Mouse (Mus musculus): ENCODE data around the gene Ints1.

Ints1 gene

GRCm38 (mm10) chr5:139718540-139718939 is 56.9 kb downstream of the Ints1 start:
- DNase-seq (ENCODE audit: low spot score), result no peak

DNA sequence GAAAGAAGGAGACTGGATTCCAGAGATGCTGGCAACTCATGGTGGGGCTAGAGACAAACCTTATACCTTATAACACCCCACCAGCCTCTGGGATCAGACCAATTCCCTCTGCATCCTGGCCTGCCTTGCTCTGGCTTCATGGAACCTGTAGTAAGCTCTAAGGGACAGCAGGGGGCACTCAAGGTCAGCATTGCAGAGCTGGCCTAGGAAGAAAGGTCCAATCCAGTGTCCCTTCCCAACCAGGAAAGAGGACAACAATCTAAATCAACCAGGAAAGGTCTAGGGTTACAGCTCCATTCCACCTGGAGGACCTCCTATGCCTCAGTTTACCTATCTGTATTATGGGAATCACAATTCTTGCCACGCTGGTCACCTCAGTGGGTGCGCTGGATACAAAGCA is 57.8 kb downstream of the Ints1 start:
- peak; percentile 80 for DNase-seq (ENCODE audit: low spot score)

DNA sequence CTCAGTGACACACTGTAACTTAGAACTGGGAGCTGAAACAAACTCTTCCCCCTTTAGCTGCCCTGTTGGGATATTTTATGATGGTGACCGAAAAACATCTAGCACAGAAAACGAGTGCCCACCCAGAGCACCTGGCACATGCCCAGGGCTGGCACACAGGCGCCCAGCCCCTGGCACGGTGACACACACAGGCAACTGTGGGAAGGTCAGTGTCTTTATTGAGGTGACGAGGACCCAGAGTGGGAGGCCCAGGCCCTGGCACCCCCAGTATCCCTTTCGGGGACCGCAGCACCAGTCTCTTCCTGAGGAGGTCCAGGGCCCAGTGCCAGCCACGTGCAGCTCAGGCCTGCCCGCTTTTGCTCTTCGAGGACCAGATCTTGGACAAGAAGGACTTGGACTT is 69.0 kb downstream of the Ints1 start:
- DNase-seq (ENCODE audit: low spot score), result no peak

DNA sequence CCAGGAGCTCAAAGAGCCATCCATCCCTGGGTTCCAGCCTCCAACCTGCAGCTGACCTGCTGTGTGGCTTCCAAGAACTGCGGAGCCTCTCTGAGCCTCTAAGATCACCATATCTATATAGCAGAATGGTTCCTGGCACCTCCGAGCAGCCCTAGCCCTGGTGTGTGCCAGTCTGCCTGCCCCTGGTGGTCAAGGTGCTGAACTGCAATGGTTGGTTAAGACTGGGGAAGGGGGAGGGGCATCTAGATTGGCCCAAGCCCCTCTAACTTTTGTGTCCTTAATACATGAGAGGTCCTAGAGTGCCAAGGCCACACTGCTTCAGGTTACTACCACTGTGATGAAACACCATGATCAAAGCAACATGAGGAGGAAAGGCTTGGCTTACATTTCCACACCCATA is 72.6 kb downstream of the Ints1 start:
- peak; percentile 45 for DNase-seq (ENCODE audit: low spot score)

GRCm38 (mm10) chr5:139702236-139702635 is 73.2 kb downstream of the Ints1 start:
- DNase-seq (ENCODE audit: low spot score), result no peak

All from embryo, embryonic 10.5 days (tissue).